Mouse (Mus musculus): Measurements from ENCODE around the gene Plrg1. TPM values are rescaled to one million over a fixed set of nuclear protein-coding genes. Genes with fewer than 3 reads are reported as not detected.

Gene Plrg1
- polyA plus RNA-seq, 1 experiment from 2014 or later, result 69.4 TPM

- Histone ChIP-seq H3K27me3 (replicated peaks) (no peaks in the 10 kb centered on the region), H3K9ac (no peak within 1 kb of the TSS), H3K4me2 (peak within 1 kb of the TSS; percentile 20), H3K4me1 (no peaks in the 10 kb centered on the region), H3K4me3 (peak within 1 kb of the TSS; percentile 39), H3K36me3 (no peaks in the 10 kb centered on the region), H3K27ac (peak within 1 kb of the TSS; percentile 45; the same call in 1 of the 2 replicates), H3K9me3 (replicated peaks) (no peaks in the 10 kb centered on the region)
- WGBS (ENCODE audit: insufficient replicate concordance), result 51% methylated on average over 9 of the region's 9 CpGs
- peak; percentile 70; the same call in 1 of the 2 replicates for ATAC-seq
Observed at GRCm38 (mm10) chr3:83025475-83026301, 29.6 kb upstream of the Plrg1 start, which contains the start of gene Fga. TSS of gene Fga (plus strand) at chr3:83026076.

GRCm38 (mm10) chr3:83027546-83028251 is 27.6 kb upstream of the Plrg1 start:
- 71% methylated on average over 9 of the region's 9 CpGs for WGBS (ENCODE audit: insufficient replicate concordance)
- no peak for ATAC-seq
- no peak overlapping the region for H3K9ac ChIP-seq
- peak overlapping the region; percentile 19; the same call in 1 of the 2 replicates for H3K4me3 ChIP-seq
- H3K4me2 ChIP-seq, result peak overlapping the region; percentile 42
- no peaks in the 10 kb centered on the region for H3K27me3 ChIP-seq (replicated peaks)
- H3K4me1 ChIP-seq, result no peaks in the 10 kb centered on the region
- H3K36me3 ChIP-seq, result 0 out of 2 replicates have a peak, but pooled peaks cover under 1% of the 10 kb centered on the region
- no peak overlapping the region for H3K27ac ChIP-seq
- H3K9me3 ChIP-seq (replicated peaks), result no peaks in the 10 kb centered on the region

DNA sequence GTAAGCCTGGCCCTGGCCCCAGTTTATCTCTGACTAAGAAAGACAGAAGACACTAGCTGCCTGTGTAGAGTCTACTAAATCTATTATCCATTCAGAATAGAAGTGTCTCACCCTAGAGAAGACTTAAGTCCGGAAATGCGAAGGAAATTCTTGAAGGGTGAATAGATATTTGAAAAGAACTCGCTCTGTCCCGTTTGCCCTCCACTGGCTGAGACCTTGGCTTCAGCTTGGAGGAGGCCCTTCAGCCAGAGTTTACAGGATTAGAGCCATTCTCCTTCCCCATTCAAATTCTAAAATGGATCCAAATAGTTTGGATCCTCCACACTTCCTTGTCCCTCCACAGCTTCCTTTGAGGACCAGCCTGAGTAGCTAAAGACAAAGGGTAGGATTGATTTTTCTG is 25.0 kb upstream of the Plrg1 start:
- WGBS (ENCODE audit: insufficient replicate concordance), result 76% methylated on average over 4 of the region's 4 CpGs
- H3K4me3 ChIP-seq, result no peak overlapping the region
- H3K9ac ChIP-seq, result no peak overlapping the region
- no peak for ATAC-seq
- no peak overlapping the region for H3K27ac ChIP-seq
- H3K9me3 ChIP-seq (replicated peaks), result no peaks in the 10 kb centered on the region
- no peaks in the 10 kb centered on the region for H3K4me1 ChIP-seq
- 0 out of 2 replicates have a peak, but pooled peaks cover 5% of the 10 kb centered on the region for H3K36me3 ChIP-seq
- H3K27me3 ChIP-seq (replicated peaks), result no peaks in the 10 kb centered on the region
- H3K4me2 ChIP-seq, result no peak overlapping the region

GRCm38 (mm10) chr3:83032746-83033308 is 22.5 kb upstream of the Plrg1 start:
- 0 out of 2 replicates have a peak, but pooled peaks cover 5% of the 10 kb centered on the region for H3K36me3 ChIP-seq

GRCm38 (mm10) chr3:83033801-83034200 is 21.5 kb upstream of the Plrg1 start:
- Histone ChIP-seq H3K9ac (no peak overlapping the region), H3K27me3 (replicated peaks) (no peaks in the 10 kb centered on the region), H3K4me2 (no peak overlapping the region), H3K27ac (no peak overlapping the region), H3K36me3 (0 out of 2 replicates have a peak, but pooled peaks cover 5% of the 10 kb centered on the region), H3K4me1 (no peaks in the 10 kb centered on the region), H3K9me3 (replicated peaks) (no peaks in the 10 kb centered on the region), H3K4me3 (no peak overlapping the region)
- WGBS (ENCODE audit: insufficient replicate concordance), result 73% methylated on average over 8 of the region's 8 CpGs
- no peak for ATAC-seq

More at GRCm38 (mm10) chr3:83032746-83033308, 22.5 kb upstream of the Plrg1 start:
- Histone ChIP-seq H3K9ac (no peak overlapping the region), H3K4me2 (no peak overlapping the region), H3K27me3 (replicated peaks) (no peaks in the 10 kb centered on the region), H3K4me1 (no peaks in the 10 kb centered on the region), H3K27ac (no peak overlapping the region), H3K4me3 (no peak overlapping the region), H3K9me3 (replicated peaks) (no peaks in the 10 kb centered on the region)
- 49% methylated on average over 13 of the region's 13 CpGs for WGBS (ENCODE audit: insufficient replicate concordance)
- no peak for ATAC-seq

DNA sequence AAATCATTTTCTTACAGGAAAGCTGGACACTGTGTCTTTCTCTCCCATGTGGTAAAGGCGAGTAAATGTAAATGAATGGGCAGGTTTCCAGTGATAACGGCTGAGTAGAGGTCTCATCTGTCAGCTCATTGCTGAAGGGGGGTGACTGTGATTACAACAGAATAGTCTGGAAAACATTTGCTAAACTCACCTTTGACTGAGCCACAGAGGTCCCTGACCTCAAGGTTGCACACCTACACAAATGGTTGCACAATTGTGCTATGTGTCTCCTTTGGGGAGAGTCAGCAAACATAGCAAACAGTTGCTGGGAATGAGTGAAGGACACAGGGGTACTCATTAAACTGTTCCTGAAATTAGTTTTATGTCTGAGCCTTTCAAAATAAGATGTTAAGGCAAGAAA is 16.5 kb upstream of the Plrg1 start:
- ATAC-seq, result peak; percentile 69
- no peaks in the 10 kb centered on the region; the same call in 1 of the 2 replicates for H3K36me3 ChIP-seq
- 44% methylated on average over 2 of the region's 2 CpGs for WGBS (ENCODE audit: insufficient replicate concordance)
- peak overlapping the region; percentile 56 for H3K27ac ChIP-seq
- no peaks in the 10 kb centered on the region for H3K4me1 ChIP-seq
- H3K9me3 ChIP-seq (replicated peaks), result no peaks in the 10 kb centered on the region
- H3K9ac ChIP-seq, result no peak overlapping the region
- H3K4me3 ChIP-seq, result no peak overlapping the region
- H3K4me2 ChIP-seq, result 0 out of 2 replicates have a peak overlapping the region, but pooled peaks have one; percentile 13
- no peaks in the 10 kb centered on the region for H3K27me3 ChIP-seq (replicated peaks)

- Histone ChIP-seq H3K36me3 (no peaks in the 10 kb centered on the region; the same call in 1 of the 2 replicates), H3K27me3 (replicated peaks) (no peaks in the 10 kb centered on the region), H3K4me3 (no peak overlapping the region), H3K9ac (no peak overlapping the region), H3K4me2 (no peak overlapping the region), H3K27ac (0 out of 2 replicates have a peak overlapping the region, but pooled peaks have one; percentile 56), H3K9me3 (replicated peaks) (no peaks in the 10 kb centered on the region), H3K4me1 (no peaks in the 10 kb centered on the region)
- peak; percentile 64 for ATAC-seq
- 51% methylated on average over 4 of the region's 4 CpGs for WGBS (ENCODE audit: insufficient replicate concordance)
Observed at GRCm38 (mm10) chr3:83039666-83040065, 15.7 kb upstream of the Plrg1 start.

- H3K9ac ChIP-seq, result no peak overlapping the region
- WGBS (ENCODE audit: insufficient replicate concordance), result 69% methylated on average over 5 of the region's 5 CpGs
- no peaks in the 10 kb centered on the region for H3K27me3 ChIP-seq (replicated peaks)
- no peaks in the 10 kb centered on the region for H3K9me3 ChIP-seq (replicated peaks)
- H3K4me1 ChIP-seq, result no peaks in the 10 kb centered on the region
- no peak overlapping the region for H3K27ac ChIP-seq
- H3K36me3 ChIP-seq, result no peaks in the 10 kb centered on the region; the same call in 1 of the 2 replicates
- no peak for ATAC-seq
- H3K4me3 ChIP-seq, result no peak overlapping the region
- no peak overlapping the region for H3K4me2 ChIP-seq
Observed at GRCm38 (mm10) chr3:83042451-83042850, 12.9 kb upstream of the Plrg1 start.

DNA sequence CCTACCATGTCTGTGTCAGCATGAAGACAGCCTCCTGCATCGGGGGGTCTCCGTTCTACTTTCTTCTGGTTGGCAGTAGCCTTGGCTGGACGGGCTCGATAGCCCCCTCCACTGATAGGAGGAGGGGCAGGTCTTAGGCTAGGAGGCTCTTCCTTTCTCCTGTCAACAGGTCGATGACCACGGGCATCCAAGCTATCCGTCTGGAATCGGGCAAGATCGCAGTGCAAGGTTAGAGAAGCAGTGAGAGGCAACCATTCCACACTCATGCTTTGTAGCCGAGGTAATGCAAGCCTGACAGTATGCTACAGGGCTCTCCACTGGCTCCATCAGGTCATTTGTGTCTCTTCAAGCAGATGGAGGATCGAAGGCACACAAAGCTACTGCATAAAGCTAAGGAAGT is 8.7 kb upstream of the Plrg1 start:
- 65% methylated on average over 11 of the region's 11 CpGs for WGBS (ENCODE audit: insufficient replicate concordance)
- ATAC-seq, result no peak
- no peaks in the 10 kb centered on the region for H3K27me3 ChIP-seq (replicated peaks)
- H3K36me3 ChIP-seq, result no peaks in the 10 kb centered on the region; the same call in 1 of the 2 replicates
- no peak overlapping the region for H3K4me3 ChIP-seq
- H3K9ac ChIP-seq, result no peak overlapping the region
- 0 out of 2 replicates have a peak overlapping the region, but pooled peaks have one; percentile 6 for H3K4me2 ChIP-seq
- no peaks in the 10 kb centered on the region for H3K9me3 ChIP-seq (replicated peaks)
- no peak overlapping the region for H3K27ac ChIP-seq
- H3K4me1 ChIP-seq, result no peaks in the 10 kb centered on the region

- Histone ChIP-seq H3K36me3 (no peaks in the 10 kb centered on the region), H3K27me3 (replicated peaks) (no peaks in the 10 kb centered on the region), H3K9ac (no peak within 1 kb of the TSS), H3K9me3 (replicated peaks) (no peaks in the 10 kb centered on the region), H3K27ac (no peak within 1 kb of the TSS), H3K4me1 (peaks cover 17% of the 10 kb centered on the region), H3K4me2 (no peak within 1 kb of the TSS), H3K4me3 (peak within 1 kb of the TSS; percentile 40)
- whole genome bisulfite sequencing (ENCODE audit: insufficient replicate concordance), result 68% methylated on average over 8 of the region's 8 CpGs
- peak; percentile 55 for ATAC-seq
Observed at GRCm38 (mm10) chr3:83049680-83050079, 5.6 kb upstream of the Plrg1 start, which contains the start of gene Fgb. TSS of gene Fgb (minus strand) at chr3:83049863.

DNA sequence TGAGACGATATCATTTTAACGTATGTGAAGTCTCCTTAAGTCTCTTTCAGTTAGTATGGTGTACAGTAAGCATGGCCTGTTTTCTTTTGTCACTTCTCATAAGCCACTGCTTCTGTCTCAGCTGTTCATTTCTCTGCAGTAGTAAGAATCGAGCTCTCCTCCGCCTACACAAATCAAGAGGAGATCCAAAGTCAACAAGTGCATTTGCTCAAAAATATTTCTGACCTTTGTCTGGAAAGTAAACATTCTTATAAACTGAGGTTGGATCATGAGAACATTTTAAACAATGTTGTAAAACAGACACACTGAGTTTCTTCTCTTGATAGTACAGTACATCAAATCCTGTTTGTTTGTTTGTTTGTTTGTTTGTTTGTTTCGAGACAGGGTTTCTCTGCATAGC is 4.7 kb upstream of the Plrg1 start:
- Histone ChIP-seq H3K4me3 (no peak overlapping the region), H3K36me3 (no peaks in the 10 kb centered on the region), H3K9me3 (replicated peaks) (no peaks in the 10 kb centered on the region), H3K27me3 (replicated peaks) (no peaks in the 10 kb centered on the region), H3K4me2 (no peak overlapping the region), H3K27ac (no peak overlapping the region), H3K9ac (no peak overlapping the region), H3K4me1 (peaks cover 18% of the 10 kb centered on the region)
- ATAC-seq, result no peak
- 77% methylated on average over 5 of the region's 5 CpGs for WGBS (ENCODE audit: insufficient replicate concordance)

All from liver, embryonic 12.5 days (tissue).